Mouse (Mus musculus) heart, adult 2 months (tissue): ENCODE data around the gene Mdga1. TPM values are rescaled to one million over a fixed set of nuclear protein-coding genes. Genes with fewer than 3 reads are reported as not detected.

Experiments used
- DNase-seq, 2 experiments: peaks; one replicate each; pipeline ENCODE4 v3.0.0; 2021
- H3K27ac ChIP-seq: fragments of 200-600 bp; 2 replicates; pipeline ENCODE4 v1.8.1; 2022
- H3K27me3 ChIP-seq: fragments of 200-500 bp; 2 replicates; pipeline ENCODE4 v1.6.1; 2012; ENCODE audit warnings: mild to moderate bottlenecking, low read length, inconsistent platforms, mixed read lengths; ENCODE audit not compliant: control insufficient read depth, insufficient read depth
- H3K36me3 ChIP-seq: fragments of 200-500 bp; 2 replicates; pipeline ENCODE4 v1.6.1; 2012; ENCODE audit warnings: low read length, inconsistent platforms; ENCODE audit not compliant: control insufficient read depth, insufficient read depth
- H3K4me1 ChIP-seq: fragments of 200-500 bp; 2 replicates; pipeline ENCODE4 v1.6.1; 2011; ENCODE audit warnings: low read length; ENCODE audit not compliant: control insufficient read depth, insufficient read depth
- H3K4me3 ChIP-seq: fragments of 200-600 bp; 2 replicates; pipeline ENCODE4 v1.8.1; 2022
- H3K79me2 ChIP-seq: fragments of 200-500 bp; replicated peaks from 2 replicates; pipeline ENCODE4 v1.6.1; 2012; ENCODE audit warnings: mild to moderate bottlenecking, inconsistent platforms, low read length, moderate library complexity, mixed read lengths; ENCODE audit not compliant: control insufficient read depth, insufficient read depth
- H3K9ac ChIP-seq: fragments of 200-500 bp; 2 replicates; pipeline ENCODE4 v1.6.1; 2012; ENCODE audit warnings: low read depth, mild to moderate bottlenecking, control low read depth, inconsistent platforms, low read length, mixed read lengths
- CTCF ChIP-seq: fragments of 200-600 bp; IDR thresholded peaks from 2 replicates; pipeline ENCODE4 v1.8.1; 2022; ENCODE audit warnings: antibody characterized with exemption, mild to moderate bottlenecking, moderate library complexity
- EP300 ChIP-seq: fragments of 200-500 bp; IDR thresholded peaks from 2 replicates; pipeline ENCODE4 v1.6.1; 2011; ENCODE audit warnings: low read depth, low read length, control low read depth; ENCODE audit not compliant: insufficient read depth
- POLR2A ChIP-seq: fragments of 200-500 bp; IDR thresholded peaks from 2 replicates; pipeline ENCODE4 v1.6.1; 2011; ENCODE audit warnings: mild to moderate bottlenecking, low read depth, low read length, control low read depth; ENCODE audit not compliant: insufficient read depth
- WGBS: fragments of 180-500 bp; shearing (Covaris S2); methylation state at CpG from one replicate; pipeline ENCODE4 v1.1.7; 2018; 5-methylcytosine and 5-hydroxymethylcytosine counted together
- intact Hi-C: fragments of 180-260 bp; cut with DNase I; formaldehyde crosslinking; loops from one replicate; pipeline ENCODE4 v1.15.1; 2025
- polyA plus RNA-seq: library from polyadenylated mRNA; depleted of rRNA; stranded (reverse); fragments of >200 nt; gene quantifications from 2 replicates; pipeline ENCODE4 v1.2.3, GENCODE M21; 2012
- total RNA-seq, 2 experiments: library from RNA; stranded (reverse); gene quantifications; 2 replicates each; pipeline ENCODE4 v1.2.3; 2021

The Mdga1 gene
- total and polyA plus RNA-seq, 3 experiments = 13.4 to 26.3 (median 15.4) TPM

DNA sequence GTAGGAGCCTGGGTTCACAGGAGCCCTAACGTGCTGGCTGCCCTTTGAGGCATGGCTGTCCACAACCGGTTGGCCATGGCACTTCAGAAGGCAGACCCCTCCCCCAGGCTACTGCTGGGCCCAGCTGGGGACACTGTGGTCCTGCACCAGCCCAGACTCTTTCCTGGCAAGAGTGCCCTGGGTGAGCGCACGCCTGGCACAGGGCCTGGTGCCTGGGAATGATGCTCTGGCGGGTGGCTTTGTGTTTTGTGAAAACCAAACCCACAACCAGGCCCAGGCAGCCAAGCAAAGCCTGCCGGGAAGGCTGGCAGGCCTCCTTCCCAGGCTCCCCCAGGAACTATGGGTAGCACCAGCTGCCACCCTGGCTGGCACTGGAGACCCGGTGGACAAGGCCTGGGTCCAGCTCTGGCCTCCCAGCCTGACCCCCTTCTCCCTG is 96.3 kb downstream of the Mdga1 start:
- intact Hi-C loops = no loop called here
- no peaks in the 10 kb centered on the region for H3K79me2 ChIP-seq
- H3K36me3 ChIP-seq = no peaks in the 10 kb centered on the region
- no peaks in the 10 kb centered on the region for H3K4me1 ChIP-seq
- no peak overlapping the region for H3K9ac ChIP-seq
- 45% methylated on average over 7 of the region's 7 CpGs for WGBS
- TF ChIP-seq EP300 (no peak), CTCF (no peak), POLR2A (no peak)
- H3K27ac ChIP-seq = no peak overlapping the region; the same call in 1 of the 2 replicates
- H3K4me3 ChIP-seq = no peak overlapping the region
- no peaks in the 10 kb centered on the region for H3K27me3 ChIP-seq
- peak; percentile 54 to 68 for DNase-seq

DNA sequence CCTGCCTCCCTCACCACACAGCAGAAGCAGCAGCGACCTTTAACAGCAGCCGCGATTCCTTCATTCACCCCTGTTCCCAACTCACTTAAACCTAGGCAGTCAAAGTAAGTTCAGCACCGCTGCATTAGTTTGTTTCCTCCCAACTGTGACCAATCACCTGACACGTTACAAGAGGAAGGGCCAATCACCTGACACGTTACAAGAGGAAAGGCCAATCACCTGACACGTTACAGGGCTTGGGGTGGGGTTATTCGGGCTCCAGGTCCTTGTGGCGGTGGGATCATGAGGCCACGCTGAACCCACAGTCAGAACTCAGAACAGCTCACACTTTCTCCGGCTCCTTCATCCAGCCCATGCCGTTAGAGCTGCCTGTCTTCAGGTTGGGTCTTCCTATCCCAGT is 99.6 kb downstream of the Mdga1 start:
- H3K27ac ChIP-seq = no peak overlapping the region
- H3K36me3 ChIP-seq = no peaks in the 10 kb centered on the region

DNA sequence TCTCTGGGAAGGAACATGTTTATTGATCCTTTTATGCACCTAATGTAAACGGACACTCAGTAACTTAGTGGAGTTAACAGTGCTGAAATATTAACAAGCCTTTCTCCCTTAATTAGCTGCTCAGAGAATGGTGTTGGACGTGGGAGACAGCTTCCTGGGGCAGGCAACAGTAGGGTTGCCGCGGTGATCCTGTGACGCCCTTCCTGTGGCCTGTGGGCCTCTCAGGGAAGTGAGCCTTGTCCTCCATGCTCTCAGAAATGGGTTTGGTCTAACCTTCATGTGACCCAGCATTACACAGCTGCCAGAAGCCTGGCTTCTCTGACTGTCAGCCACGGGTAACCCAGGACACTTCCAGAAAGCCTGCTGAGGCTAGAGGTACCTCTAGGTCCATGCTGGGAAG is 104.0 kb downstream of the Mdga1 start:
- no peaks in the 10 kb centered on the region for H3K4me1 ChIP-seq
- 44% methylated on average over 6 of the region's 6 CpGs for WGBS
- intact Hi-C loops = no loop called here
- H3K9ac ChIP-seq = no peak overlapping the region
- TF ChIP-seq CTCF (no peak), EP300 (no peak), POLR2A (no peak)
- no peaks in the 10 kb centered on the region for H3K79me2 ChIP-seq
- H3K27ac ChIP-seq = no peak overlapping the region
- no peak for DNase-seq
- H3K4me3 ChIP-seq = no peak overlapping the region
- H3K27me3 ChIP-seq = no peaks in the 10 kb centered on the region
- no peaks in the 10 kb centered on the region for H3K36me3 ChIP-seq

More for the DNA sequence above, 99.6 kb downstream of the Mdga1 start:
- Histone ChIP-seq H3K27me3 (no peaks in the 10 kb centered on the region), H3K4me1 (no peaks in the 10 kb centered on the region), H3K9ac (no peak overlapping the region), H3K4me3 (no peak overlapping the region), H3K79me2 (no peaks in the 10 kb centered on the region)
- 72% methylated on average over 12 of the region's 12 CpGs for WGBS
- intact Hi-C loops = no loop called here
- DNase-seq = no peak
- TF ChIP-seq EP300 (no peak), POLR2A (no peak), CTCF (no peak)

GRCm38 (mm10) chr17:29864440-29864839 is 105.4 kb downstream of the Mdga1 start:
- 61% methylated on average over 7 of the region's 7 CpGs for WGBS
- no peaks in the 10 kb centered on the region for H3K79me2 ChIP-seq
- H3K9ac ChIP-seq = no peak overlapping the region
- no peak for DNase-seq
- no peak overlapping the region for H3K4me3 ChIP-seq
- H3K4me1 ChIP-seq = no peaks in the 10 kb centered on the region
- intact Hi-C loops = no loop called here
- H3K27me3 ChIP-seq = no peaks in the 10 kb centered on the region
- H3K36me3 ChIP-seq = no peaks in the 10 kb centered on the region
- TF ChIP-seq EP300 (no peak), CTCF (peak; percentile 38)
- no peak overlapping the region for H3K27ac ChIP-seq

- 33% methylated on average over 13 of the region's 13 CpGs for WGBS
- intact Hi-C loops = no loop called here
- TF ChIP-seq CTCF (no peak), EP300 (no peak), POLR2A (no peak)
Measured at GRCm38 (mm10) chr17:29859788-29860283, 110.1 kb downstream of the Mdga1 start.

DNA sequence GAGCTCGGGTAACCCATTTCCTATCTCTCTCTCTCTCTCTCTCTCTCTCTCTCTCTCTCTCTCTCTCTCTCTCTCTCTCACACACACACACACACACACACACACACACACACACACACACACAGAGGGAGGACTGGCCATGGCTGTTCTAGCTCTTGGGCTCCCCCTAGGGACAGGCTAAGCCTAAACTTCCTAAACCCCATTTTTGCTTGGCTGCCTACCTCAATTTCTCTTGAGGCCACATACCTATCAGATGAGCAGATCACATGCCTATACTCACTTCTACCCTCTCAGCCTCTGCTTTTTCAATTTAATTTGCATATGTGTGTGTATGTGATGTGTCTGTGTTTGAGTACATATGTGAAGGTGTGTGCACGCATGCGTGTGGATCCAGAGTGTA is 111.1 kb downstream of the Mdga1 start:
- Histone ChIP-seq H3K79me2 (no peaks in the 10 kb centered on the region), H3K36me3 (no peaks in the 10 kb centered on the region), H3K4me1 (no peaks in the 10 kb centered on the region), H3K27ac (no peak overlapping the region), H3K4me3 (no peak overlapping the region), H3K27me3 (no peaks in the 10 kb centered on the region), H3K9ac (no peak overlapping the region)
- no peak for DNase-seq
- TF ChIP-seq CTCF = peak; percentile 57
- no peak for TF ChIP-seq EP300
- no peak for TF ChIP-seq POLR2A
- WGBS = 82% methylated on average over 3 of the region's 3 CpGs
- intact Hi-C loops = no loop called here

More at GRCm38 (mm10) chr17:29859788-29860283, 110.1 kb downstream of the Mdga1 start:
- DNase-seq = no peak
- Histone ChIP-seq H3K36me3 (no peaks in the 10 kb centered on the region), H3K27ac (no peak overlapping the region), H3K79me2 (no peaks in the 10 kb centered on the region), H3K9ac (no peak overlapping the region), H3K4me1 (no peaks in the 10 kb centered on the region), H3K4me3 (no peak overlapping the region), H3K27me3 (no peaks in the 10 kb centered on the region)
